Mouse (Mus musculus): ENCODE data around the gene Mettl23. TPM values are rescaled to one million over a fixed set of nuclear protein-coding genes. Genes with fewer than 3 reads are reported as not detected.
A peak's percentile ranks its signal among the peaks of the same experiment; 100 is the strongest.

Mettl23 gene
- total and polyA plus RNA-seq, 2 experiments from 2014 or later, result 32.2 to 47.4 TPM

DNA sequence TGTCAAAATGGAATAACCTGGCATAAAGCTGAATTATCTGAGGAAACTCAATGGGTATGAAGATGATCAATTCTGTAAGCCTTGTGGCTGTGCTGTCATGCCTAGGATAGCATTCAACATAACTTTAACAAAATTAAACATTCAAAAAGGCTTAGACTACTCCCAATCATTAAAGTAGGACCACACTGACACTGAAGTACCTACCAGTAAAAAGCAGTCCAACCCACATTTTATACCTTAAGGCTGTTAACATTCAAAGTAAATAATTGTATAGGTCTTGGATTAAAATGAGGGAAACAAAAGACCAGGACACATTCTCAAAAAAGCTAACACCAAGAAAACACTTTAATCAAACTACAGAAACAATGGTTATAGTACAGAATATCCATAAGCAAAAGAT lies 6.5 kb downstream of the Mettl23 start:
- Histone ChIP-seq H3K27me3 (ENCODE audit: insufficient read depth, low read length) (no peaks in the 10 kb centered on the region), H3K4me1 (ENCODE audit: insufficient read depth, low read length) (peaks cover 5% of the 10 kb centered on the region; the same call in 1 of the 2 replicates), H3K4me2 (ENCODE audit: low read depth, low read length, poor library complexity, severe bottlenecking) (no peak overlapping the region), H3K27ac (ENCODE audit: low read depth, low read length) (no peak overlapping the region), H3K9me3 (ENCODE audit: low read length) (no peaks in the 10 kb centered on the region), H3K9ac (replicated peaks; ENCODE audit: low read length, poor library complexity, severe bottlenecking) (no peak overlapping the region), H3K36me3 (ENCODE audit: insufficient read depth, low read length) (peaks cover 9% of the 10 kb centered on the region; the same call in 1 of the 2 replicates), H3K4me3 (ENCODE audit: low read depth, low read length) (no peak overlapping the region)
- no peak for TF ChIP-seq CTCF (IDR thresholded peaks at IDR 0.05)
- DNase-seq (ENCODE audit: low spot score), result no peak
- ATAC-seq (ENCODE audit: low FRiP score), result no peak

GRCm38 (mm10) chr11:116850085-116850484 lies 7.0 kb downstream of the Mettl23 start:
- Histone ChIP-seq H3K4me2 (ENCODE audit: low read depth, low read length, poor library complexity, severe bottlenecking) (peak overlapping the region; percentile 51; the same call in 1 of the 2 replicates), H3K4me3 (ENCODE audit: low read depth, low read length) (no peak overlapping the region), H3K27ac (ENCODE audit: low read depth, low read length) (no peak overlapping the region), H3K4me1 (ENCODE audit: insufficient read depth, low read length) (peaks cover 10% of the 10 kb centered on the region; the same call in 1 of the 2 replicates), H3K9ac (replicated peaks; ENCODE audit: low read length, poor library complexity, severe bottlenecking) (no peak overlapping the region), H3K27me3 (ENCODE audit: insufficient read depth, low read length) (no peaks in the 10 kb centered on the region), H3K36me3 (ENCODE audit: insufficient read depth, low read length) (peaks cover 9% of the 10 kb centered on the region; the same call in 1 of the 2 replicates), H3K9me3 (ENCODE audit: low read length) (no peaks in the 10 kb centered on the region)
- ATAC-seq (ENCODE audit: low FRiP score) (no peak), DNase-seq (ENCODE audit: low spot score) (no peak)
- WGBS, result 60% methylated on average over 4 of the region's 4 CpGs
- TF ChIP-seq CTCF (IDR thresholded peaks at IDR 0.05), result no peak

- H3K4me2 ChIP-seq (ENCODE audit: low read depth, low read length, poor library complexity, severe bottlenecking), result peak overlapping the region; percentile 51
- 23% methylated on average over 6 of the region's 6 CpGs for WGBS
- no peak for TF ChIP-seq CTCF (IDR thresholded peaks at IDR 0.05)
- ATAC-seq (ENCODE audit: low FRiP score), result no peak
- peak overlapping the region; percentile 91; the same call in 1 of the 2 replicates for H3K9ac ChIP-seq (replicated peaks; ENCODE audit: low read length, poor library complexity, severe bottlenecking)
- no peaks in the 10 kb centered on the region for H3K27me3 ChIP-seq (ENCODE audit: insufficient read depth, low read length)
- H3K36me3 ChIP-seq (ENCODE audit: insufficient read depth, low read length), result peaks cover 11% of the 10 kb centered on the region; the same call in 1 of the 2 replicates
- DNase-seq (ENCODE audit: low spot score), result no peak
- H3K4me1 ChIP-seq (ENCODE audit: insufficient read depth, low read length), result peaks cover 11% of the 10 kb centered on the region; the same call in 1 of the 2 replicates
- no peaks in the 10 kb centered on the region for H3K9me3 ChIP-seq (ENCODE audit: low read length)
- H3K27ac ChIP-seq (ENCODE audit: low read depth, low read length), result no peak overlapping the region
- H3K4me3 ChIP-seq (ENCODE audit: low read depth, low read length), result peak overlapping the region; percentile 73
Observed at GRCm38 (mm10) chr11:116850833-116851477, 7.9 kb downstream of the Mettl23 start.

DNA sequence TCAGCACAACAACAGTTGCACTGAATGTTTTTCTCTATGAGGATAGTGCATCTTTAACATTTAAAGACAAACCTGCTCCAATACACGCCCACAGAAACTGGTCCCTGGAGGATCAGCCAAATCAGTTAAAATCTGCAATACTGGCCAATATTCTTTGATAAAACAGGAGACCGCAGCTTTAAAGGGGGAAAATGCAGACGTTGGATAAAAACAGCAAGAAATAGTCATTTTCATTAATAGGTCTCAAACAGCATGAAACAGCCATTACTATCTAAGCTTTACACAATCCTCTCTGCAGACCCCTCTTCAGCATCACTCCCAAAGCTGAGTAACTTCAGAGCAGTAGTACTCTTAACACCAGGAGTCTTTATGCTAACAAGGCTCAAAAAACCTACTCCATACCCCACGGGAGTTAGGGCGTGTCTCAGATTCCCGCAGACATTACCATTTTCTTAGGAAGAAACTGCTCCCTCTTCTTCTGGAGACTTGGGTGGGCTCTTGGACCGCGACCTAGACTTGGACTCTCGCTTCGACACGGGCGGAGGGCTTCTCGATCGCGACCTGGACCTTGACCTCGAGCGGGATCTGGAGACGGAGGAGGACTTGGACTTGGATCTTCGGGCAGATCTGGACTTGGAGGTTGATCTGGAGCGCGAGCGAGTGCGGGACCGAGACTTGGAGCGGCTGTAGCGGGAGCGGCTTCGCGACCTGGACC lies 8.7 kb downstream of the Mettl23 start:
- peak; percentile 17 for DNase-seq (ENCODE audit: low spot score)
- no peak for ATAC-seq (ENCODE audit: low FRiP score)
- WGBS, result under 1% methylated on average over 29 of the region's 29 CpGs

GRCm38 (mm10) chr11:116852291-116852890 lies 9.3 kb downstream of the Mettl23 start, which contains the start of gene Mfsd11:
Gene Mfsd11, plus strand, starts transcription at chr11:116852440.
- Histone ChIP-seq H3K27me3 (ENCODE audit: insufficient read depth, low read length) (no peaks in the 10 kb centered on the region), H3K4me2 (ENCODE audit: low read depth, low read length, poor library complexity, severe bottlenecking) (peak within 1 kb of the TSS; percentile 51), H3K4me3 (ENCODE audit: low read depth, low read length) (peak within 1 kb of the TSS; percentile 73), H3K4me1 (ENCODE audit: insufficient read depth, low read length) (peaks cover 11% of the 10 kb centered on the region; the same call in 1 of the 2 replicates), H3K36me3 (ENCODE audit: insufficient read depth, low read length) (peaks cover 11% of the 10 kb centered on the region; the same call in 1 of the 2 replicates), H3K9ac (replicated peaks; ENCODE audit: low read length, poor library complexity, severe bottlenecking) (peak within 1 kb of the TSS; percentile 91), H3K9me3 (ENCODE audit: low read length) (no peaks in the 10 kb centered on the region), H3K27ac (ENCODE audit: low read depth, low read length) (peak within 1 kb of the TSS; percentile 98)
- DNase-seq (ENCODE audit: low spot score), result peak; percentile 73
- no peak for TF ChIP-seq CTCF (IDR thresholded peaks at IDR 0.05)
- under 1% methylated on average over 71 of the region's 91 CpGs for WGBS
- ATAC-seq (ENCODE audit: low FRiP score), result peak; percentile 50

More for the DNA sequence above, 8.7 kb downstream of the Mettl23 start:
- Histone ChIP-seq H3K27me3 (ENCODE audit: insufficient read depth, low read length) (no peaks in the 10 kb centered on the region), H3K4me1 (ENCODE audit: insufficient read depth, low read length) (peaks cover 11% of the 10 kb centered on the region; the same call in 1 of the 2 replicates), H3K9me3 (ENCODE audit: low read length) (no peaks in the 10 kb centered on the region), H3K4me3 (ENCODE audit: low read depth, low read length) (peak overlapping the region; percentile 73), H3K36me3 (ENCODE audit: insufficient read depth, low read length) (peaks cover 11% of the 10 kb centered on the region; the same call in 1 of the 2 replicates), H3K9ac (replicated peaks; ENCODE audit: low read length, poor library complexity, severe bottlenecking) (peak overlapping the region; percentile 91), H3K27ac (ENCODE audit: low read depth, low read length) (peak overlapping the region; percentile 98), H3K4me2 (ENCODE audit: low read depth, low read length, poor library complexity, severe bottlenecking) (peak overlapping the region; percentile 51)
- TF ChIP-seq CTCF (IDR thresholded peaks at IDR 0.05), result no peak

Data from midbrain, postnatal 0 days (tissue).